Mouse (Mus musculus) liver, postnatal 0 days (tissue): ENCODE results near the gene Dnajc7.

Experiments
- CTCF ChIP-seq: sonication (generic); IDR thresholded peaks from 2 replicates; pipeline ENCODE4 v1.5.1; 2016; ENCODE audit warnings: antibody characterized with exemption, low read depth
- EP300 ChIP-seq: IDR thresholded peaks from 2 replicates; pipeline ENCODE4 v1.6.1; 2016; ENCODE audit warnings: antibody characterized with exemption, low read depth, mild to moderate bottlenecking

DNA sequence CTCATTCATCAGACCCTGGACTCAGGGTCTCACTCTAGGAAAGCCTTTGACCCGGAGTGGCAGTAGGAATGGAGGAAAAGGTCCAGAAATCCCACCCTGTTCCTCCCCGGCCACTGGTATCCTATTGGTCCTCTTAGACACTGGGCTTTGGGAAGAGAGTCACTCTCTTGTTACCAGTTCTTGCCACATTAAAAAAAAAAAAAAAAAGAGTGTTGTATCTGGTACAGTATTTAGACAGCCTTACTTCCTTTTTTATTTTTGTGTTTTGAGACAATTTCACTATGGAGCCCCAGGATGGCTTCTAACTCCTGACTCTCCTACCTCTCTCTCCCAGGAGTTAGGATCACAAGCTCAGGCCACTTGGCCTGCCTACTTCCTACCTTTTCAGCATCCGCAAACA, 62.4 kb downstream of the Dnajc7 start:
- TF ChIP-seq CTCF (no peak), EP300 (no peak)
